Mouse (Mus musculus): Measurements from ENCODE around the gene Zfp991. TPM values are rescaled to one million over a fixed set of nuclear protein-coding genes. Genes with fewer than 3 reads are reported as not detected.
"Not testable (repeated sequence)": the region's sequence is repeated elsewhere in the genome, so short reads cannot be mapped to it uniquely, and the experiment has no call there.

Zfp991 gene
- polyA plus RNA-seq, 1 experiment from 2014 or later, result 8.8 TPM

DNA sequence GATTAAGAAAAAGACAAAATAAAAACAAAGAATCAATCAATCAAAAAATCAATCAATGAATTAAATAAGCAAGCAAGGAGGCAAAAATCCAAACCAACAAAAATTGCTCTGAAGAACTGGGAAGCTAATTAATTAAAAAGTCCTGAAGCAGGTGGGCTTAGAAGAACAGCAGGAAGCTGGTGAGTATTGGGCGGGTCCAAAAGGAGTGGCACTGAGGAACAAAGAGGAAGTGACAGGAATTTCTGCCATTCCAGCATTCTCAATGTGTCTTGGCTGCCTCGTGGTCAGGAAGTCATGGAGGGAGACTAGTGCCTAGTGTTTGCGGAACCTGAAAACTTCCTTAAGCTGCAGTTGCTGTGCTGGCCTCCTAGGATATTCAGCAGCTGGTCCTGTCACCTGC is 98.2 kb downstream of the Zfp991 start:
- not testable (repeated sequence) for H3K27me3 ChIP-seq (ENCODE audit: control insufficient read depth, insufficient read depth, low read length); H3K4me3 ChIP-seq (replicated peaks; ENCODE audit: low read length); H3K27ac ChIP-seq; H3K4me1 ChIP-seq (replicated peaks; ENCODE audit: control insufficient read depth, insufficient read depth, low read length); ATAC-seq (ENCODE audit: low FRiP score); H3K4me2 ChIP-seq (replicated peaks); DNase-seq (ENCODE audit: low spot score); H3K9ac ChIP-seq; H3K36me3 ChIP-seq (replicated peaks; ENCODE audit: control insufficient read depth, insufficient read depth)
- peaks cover 47% of the 10 kb centered on the region for H3K9me3 ChIP-seq (ENCODE audit: control insufficient read depth, low read length)
- WGBS, result 83% methylated on average over 3 of the region's 3 CpGs

Other genes starting within 250 kb of the Zfp991 start
- not detected in 2 replicates for gene Gm21411, start 222.4 kb upstream of the Zfp991 start, polyA plus RNA-seq (2014; fragmentation: Nextera tagmentation; extraction: Ambion mirVana)
- 0.23 TPM in 1 of 2 replicates, not detected in the other for gene Zfp989, start 160.1 kb upstream of the Zfp991 start, polyA plus RNA-seq (2014; fragmentation: Nextera tagmentation; extraction: Ambion mirVana)
- gene Rex2, start 110.2 kb upstream of the Zfp991 start, polyA plus RNA-seq (2014; fragmentation: Nextera tagmentation; extraction: Ambion mirVana), result not detected in 2 replicates
- 0.19 and 0.39 TPM in 2 replicates for gene Zfp988, start 173.6 kb downstream of the Zfp991 start, polyA plus RNA-seq (2014; fragmentation: Nextera tagmentation; extraction: Ambion mirVana)
- gene Zfp978, start 229.3 kb downstream of the Zfp991 start, polyA plus RNA-seq (2014; fragmentation: Nextera tagmentation; extraction: Ambion mirVana), result not detected in 2 replicates